Mouse (Mus musculus) E14TG2a.4 (cell line): ENCODE data around the gene Ttll4.

Experiments used
- H3K27me3 ChIP-seq: 2 replicates; pipeline ENCODE4 v1.6.1; 2014; ENCODE audit warnings: low read length, control low read depth; ENCODE audit not compliant: insufficient read depth
- H3K36me3 ChIP-seq: 2 replicates; pipeline ENCODE4 v1.6.1; 2014; ENCODE audit warnings: low read length, control low read depth; ENCODE audit not compliant: insufficient read depth
- H3K4me1 ChIP-seq: replicated peaks from 2 replicates; pipeline ENCODE4 v1.6.1; 2014; ENCODE audit warnings: low read depth, low read length, control low read depth
- H3K4me3 ChIP-seq: replicated peaks from 2 replicates; pipeline ENCODE4 v1.5.1; 2014; ENCODE audit warnings: mild to moderate bottlenecking, low read length
- H3K9me3 ChIP-seq: 2 replicates; pipeline ENCODE4 v1.6.1; 2014; ENCODE audit warnings: low read length, control low read depth
- CTCF ChIP-seq: conservative IDR thresholded peaks from 2 replicates; pipeline ENCODE4 v1.5.1; 2014; ENCODE audit warnings: low read length
- NANOG ChIP-seq: IDR thresholded peaks from 2 replicates; pipeline ENCODE4 v1.6.1; 2014; ENCODE audit warnings: borderline replicate concordance, low read length, mixed read lengths
- POU5F1 ChIP-seq: IDR thresholded peaks from 2 replicates; pipeline ENCODE4 v1.6.1; 2014; ENCODE audit warnings: low read length, borderline replicate concordance

Gene Ttll4

GRCm38 (mm10) chr1:74702142-74702553 is 40.6 kb downstream of the Ttll4 start:
- H3K27me3 ChIP-seq = no peaks in the 10 kb centered on the region
- H3K4me1 ChIP-seq = no peaks in the 10 kb centered on the region
- TF ChIP-seq POU5F1 (no peak), CTCF (no peak), NANOG (no peak)
- no peaks in the 10 kb centered on the region for H3K9me3 ChIP-seq
- H3K36me3 ChIP-seq = peaks cover 26% of the 10 kb centered on the region
- H3K4me3 ChIP-seq = no peak overlapping the region

- H3K4me1 ChIP-seq = no peaks in the 10 kb centered on the region
- H3K4me3 ChIP-seq = no peak overlapping the region
- no peak for TF ChIP-seq CTCF
- no peak for TF ChIP-seq POU5F1
- H3K9me3 ChIP-seq = no peaks in the 10 kb centered on the region
- peaks cover 6% of the 10 kb centered on the region; the same call in 1 of the 2 replicates for H3K36me3 ChIP-seq
- no peaks in the 10 kb centered on the region for H3K27me3 ChIP-seq
Measured at GRCm38 (mm10) chr1:74704156-74704555, 42.6 kb downstream of the Ttll4 start.

- 0 out of 2 replicates have a peak, but pooled peaks cover 3% of the 10 kb centered on the region for H3K4me1 ChIP-seq
- H3K4me3 ChIP-seq = no peak overlapping the region
- 0 out of 2 replicates have a peak, but pooled peaks cover 4% of the 10 kb centered on the region for H3K36me3 ChIP-seq
- no peak for TF ChIP-seq POU5F1
- TF ChIP-seq CTCF = no peak
- TF ChIP-seq NANOG = no peak
- H3K9me3 ChIP-seq = no peaks in the 10 kb centered on the region
- no peaks in the 10 kb centered on the region for H3K27me3 ChIP-seq
Measured at GRCm38 (mm10) chr1:74705016-74705415, 43.5 kb downstream of the Ttll4 start.

- no peak overlapping the region for H3K4me3 ChIP-seq
- H3K9me3 ChIP-seq = no peaks in the 10 kb centered on the region
- TF ChIP-seq POU5F1 = no peak
- no peak for TF ChIP-seq CTCF
- no peak for TF ChIP-seq NANOG
- peaks cover 17% of the 10 kb centered on the region for H3K4me1 ChIP-seq
- peaks cover 21% of the 10 kb centered on the region for H3K27me3 ChIP-seq
- no peaks in the 10 kb centered on the region for H3K36me3 ChIP-seq
Measured at GRCm38 (mm10) chr1:74709566-74709965, 48.0 kb downstream of the Ttll4 start.

- H3K9me3 ChIP-seq = no peaks in the 10 kb centered on the region
- TF ChIP-seq CTCF = no peak
- peaks cover 17% of the 10 kb centered on the region for H3K4me1 ChIP-seq
- no peaks in the 10 kb centered on the region for H3K36me3 ChIP-seq
- no peak overlapping the region for H3K4me3 ChIP-seq
- peaks cover 29% of the 10 kb centered on the region for H3K27me3 ChIP-seq
Measured at GRCm38 (mm10) chr1:74712046-74712445, 50.5 kb downstream of the Ttll4 start.

- no peaks in the 10 kb centered on the region for H3K36me3 ChIP-seq
- H3K9me3 ChIP-seq = no peaks in the 10 kb centered on the region
- H3K4me1 ChIP-seq = peaks cover 17% of the 10 kb centered on the region
- no peak for TF ChIP-seq POU5F1
- no peak for TF ChIP-seq NANOG
- no peak for TF ChIP-seq CTCF
- peaks cover 29% of the 10 kb centered on the region for H3K27me3 ChIP-seq
- H3K4me3 ChIP-seq = peak overlapping the region; percentile 81
Measured at GRCm38 (mm10) chr1:74712461-74713098, 51.0 kb downstream of the Ttll4 start.

- H3K27me3 ChIP-seq = peaks cover 29% of the 10 kb centered on the region
- TF ChIP-seq CTCF (no peak), NANOG (no peak), POU5F1 (no peak)
- H3K4me3 ChIP-seq = peak within 1 kb of the TSS; percentile 81
- H3K4me1 ChIP-seq = peaks cover 17% of the 10 kb centered on the region
- no peaks in the 10 kb centered on the region for H3K36me3 ChIP-seq
- no peaks in the 10 kb centered on the region for H3K9me3 ChIP-seq
Measured at GRCm38 (mm10) chr1:74713099-74713858, 51.7 kb downstream of the Ttll4 start, which contains the start of gene Cyp27a1. Gene Cyp27a1, plus strand, starts transcription at chr1:74713574.

- peaks cover 29% of the 10 kb centered on the region for H3K27me3 ChIP-seq
- H3K4me1 ChIP-seq = peaks cover 17% of the 10 kb centered on the region
- H3K4me3 ChIP-seq = peak overlapping the region; percentile 81
- TF ChIP-seq NANOG (no peak), POU5F1 (no peak), CTCF (no peak)
- no peaks in the 10 kb centered on the region for H3K9me3 ChIP-seq
- H3K36me3 ChIP-seq = no peaks in the 10 kb centered on the region
Measured at GRCm38 (mm10) chr1:74713859-74714730, 52.5 kb downstream of the Ttll4 start.
